Mouse (Mus musculus) liver, embryonic 14 days (tissue): ENCODE measurements around the gene Krt39. TPM values are rescaled to one million over a fixed set of nuclear protein-coding genes. Genes with fewer than 3 reads are reported as not detected.

ENCODE experiments used
- polyA plus RNA-seq: library from polyadenylated mRNA; depleted of rRNA; stranded (reverse); fragments of >200 nt; gene quantifications from 2 replicates; pipeline ENCODE4 v1.2.3, GENCODE M21; 2012; rRNA removed

Gene Krt39
- polyA plus RNA-seq: not detected in 2 replicates

DNA sequence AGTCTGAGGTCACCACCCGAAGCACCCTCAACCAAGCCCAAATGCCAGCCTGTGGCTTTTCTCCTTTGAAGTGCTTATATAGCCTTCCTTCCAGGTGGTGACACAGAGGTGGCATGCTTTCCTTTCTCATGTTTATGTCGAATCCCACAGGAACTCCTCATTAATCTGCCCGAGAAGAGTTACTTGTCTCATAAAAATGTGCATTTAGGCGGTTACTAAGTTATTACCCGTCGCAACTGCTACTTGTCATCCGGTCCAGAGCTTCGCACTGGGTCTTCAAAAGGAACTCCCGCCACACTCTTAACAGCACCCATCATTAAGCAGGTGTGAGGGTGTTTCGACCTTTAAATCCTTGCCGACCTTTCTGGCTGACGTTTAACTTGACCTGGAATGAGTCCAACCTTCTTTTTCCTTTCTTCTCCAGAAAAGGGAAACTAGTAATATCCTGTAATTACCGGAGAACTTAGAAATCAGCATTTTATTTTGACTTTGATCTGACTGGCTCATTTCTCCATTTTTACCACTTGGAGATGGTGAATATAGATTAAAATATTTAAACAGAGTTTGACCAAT is at the start of gene Krt39:
Gene Krt39 (minus strand): TSS at position 51 of the 573 bp plus-strand sequence.

DNA sequence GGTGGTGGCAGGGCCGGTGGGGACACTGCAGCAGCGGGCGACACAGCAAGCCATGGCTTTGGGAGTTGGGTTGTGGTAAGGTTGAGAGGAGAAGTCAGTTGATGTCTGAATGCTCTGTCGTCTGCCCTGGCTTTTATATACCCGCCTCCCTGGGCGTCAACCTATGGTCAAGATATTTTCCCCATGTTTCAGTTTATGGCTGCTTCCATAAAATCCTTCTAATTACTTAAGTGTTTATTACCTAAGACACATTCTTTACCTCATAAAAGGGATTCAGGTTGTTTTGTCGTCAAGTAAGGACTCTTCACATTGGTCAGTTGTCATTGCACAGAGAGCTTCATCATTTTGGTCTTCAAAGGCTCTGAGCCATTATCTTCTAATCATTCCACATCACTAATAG is 45.4 kb upstream of the Krt39 start, which contains the start of gene Krtap3-1:
Gene Krtap3-1 (minus strand): TSS at position 101 of the 400 bp plus-strand sequence.

DNA sequence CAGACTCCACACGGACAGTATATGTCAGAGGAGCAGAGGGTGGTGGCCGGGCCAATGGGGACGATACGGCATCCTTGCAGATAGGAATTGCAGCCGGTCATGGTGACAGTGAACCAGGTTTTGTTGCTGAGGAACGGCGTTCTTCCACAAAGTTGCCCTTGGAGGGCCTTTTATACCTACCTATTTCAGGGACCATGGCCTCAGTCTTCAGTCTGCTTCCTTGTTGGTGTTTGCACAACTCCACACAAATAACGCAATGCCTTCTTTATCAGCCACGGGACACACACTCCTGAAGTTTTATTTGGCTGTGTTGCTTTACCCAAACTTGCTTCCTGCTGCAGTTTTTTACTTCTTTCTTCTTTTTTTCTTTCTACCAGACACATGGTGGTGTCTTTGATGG is 38.2 kb upstream of the Krt39 start, which contains the start of gene Gm11939:
Gene Gm11939 (minus strand): TSS at position 101 of the 400 bp plus-strand sequence.

DNA sequence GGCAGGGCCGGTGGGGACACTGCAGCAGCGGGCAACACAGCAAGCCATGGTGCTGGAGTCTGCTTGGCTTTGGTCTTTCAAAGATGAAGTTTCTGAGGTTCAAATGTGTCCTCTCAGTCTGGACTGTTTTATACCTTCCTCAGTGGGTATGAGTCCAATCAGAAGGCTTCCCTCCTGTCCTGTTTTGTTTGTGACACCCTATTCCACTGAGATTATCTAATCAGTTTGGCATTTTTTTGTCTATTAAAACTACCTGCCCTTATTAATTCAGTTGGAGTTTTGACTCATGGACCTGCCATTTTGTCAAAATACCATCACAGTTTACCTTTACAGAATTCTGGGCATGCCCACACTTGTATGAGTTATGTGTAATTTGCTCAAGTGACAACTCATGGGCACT is 35.6 kb upstream of the Krt39 start, which contains the start of gene Krtap3-2:
Gene Krtap3-2 (minus strand): TSS at position 101 of the 400 bp plus-strand sequence.

DNA sequence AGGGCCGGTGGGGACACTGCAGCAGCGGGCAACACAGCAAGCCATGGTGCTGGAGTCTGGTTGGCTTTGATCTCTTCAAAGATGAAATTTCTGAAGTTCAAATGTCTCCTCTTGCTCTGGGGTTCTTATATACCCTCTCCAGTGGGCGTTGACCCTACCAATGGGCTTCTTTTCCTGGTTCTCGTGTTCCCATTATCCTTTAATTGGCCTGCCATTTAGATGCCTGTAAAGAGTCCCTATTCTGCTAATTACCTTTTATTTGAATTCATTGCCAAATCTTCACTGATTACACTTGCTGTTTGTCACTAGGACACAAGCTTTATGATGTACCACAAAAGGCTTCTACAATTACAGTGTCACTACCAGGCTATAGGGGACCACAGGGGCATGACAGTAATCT is 29.6 kb upstream of the Krt39 start, which contains the start of gene Krtap3-3:
Gene Krtap3-3 (minus strand): TSS at position 101 of the 400 bp plus-strand sequence.

DNA sequence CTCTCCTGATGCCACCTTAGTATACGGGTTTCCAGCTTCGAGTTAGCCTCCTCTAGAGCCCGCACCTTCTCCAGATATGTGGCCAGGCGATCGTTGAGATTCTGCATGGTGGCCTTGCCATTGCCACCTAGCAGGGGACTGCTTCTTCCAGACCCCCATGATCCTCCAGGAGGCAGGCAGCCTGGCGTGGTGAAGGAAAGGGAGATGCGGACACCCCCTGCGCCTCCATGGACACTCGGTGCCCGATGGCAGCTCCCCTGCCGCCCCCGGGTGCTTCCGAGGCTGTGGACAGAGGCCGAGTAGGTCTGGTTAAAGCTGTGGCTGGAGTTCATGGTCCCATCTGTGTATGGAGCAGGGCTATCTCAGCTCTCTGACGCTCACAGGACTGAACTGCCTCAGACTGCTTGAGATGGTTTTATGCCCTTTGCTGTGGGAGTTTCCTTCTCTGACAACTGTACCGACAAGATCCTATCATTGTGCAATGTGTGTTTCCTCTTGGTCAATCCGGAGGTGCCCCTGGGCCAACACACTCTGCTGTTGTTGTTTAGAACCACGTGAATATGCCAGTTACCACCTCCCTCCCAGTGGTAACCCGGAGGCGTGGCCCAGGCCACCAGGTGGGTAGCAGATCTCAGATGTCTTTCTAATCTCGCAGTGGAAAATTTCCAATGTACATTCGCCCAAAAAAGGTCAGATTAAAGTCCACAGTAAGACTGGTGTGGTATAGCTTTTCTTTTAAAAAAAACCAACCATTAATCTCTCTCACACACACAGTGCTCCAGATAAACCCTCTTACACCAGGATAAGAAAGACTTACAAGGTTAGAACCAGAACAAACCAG is 28.2 kb downstream of the Krt39 start, which contains the start of gene Krt23:
Gene Krt23 (minus strand): TSS at position 405 of the 841 bp plus-strand sequence.

Other genes with a start within 250 kb of the Krt39 start
- not detected in 2 replicates for gene Krt24, start 236.1 kb downstream of the Krt39 start, polyA plus RNA-seq
- gene Krt25, start 198.4 kb downstream of the Krt39 start, polyA plus RNA-seq: 0.01 TPM in 1 of 2 replicates, not detected in the other
- gene Krt26, start 183.4 kb downstream of the Krt39 start, polyA plus RNA-seq: not detected in 2 replicates
- gene Krt27, start 170.2 kb downstream of the Krt39 start, polyA plus RNA-seq: not detected in 2 replicates
- 0.06 TPM in 1 of 2 replicates, not detected in the other for gene Krt28, start 146.4 kb downstream of the Krt39 start, polyA plus RNA-seq
- 1.2 and 1.3 TPM in 2 replicates for gene Krt10, start 132.0 kb downstream of the Krt39 start, polyA plus RNA-seq
- gene Krt12, start 99.1 kb downstream of the Krt39 start, polyA plus RNA-seq: 0.03 and 0.05 TPM in 2 replicates
- gene Krt20, start 83.2 kb downstream of the Krt39 start, polyA plus RNA-seq: 16.0 and 17.2 TPM in 2 replicates
- 0.40 and 0.45 TPM in 2 replicates for gene Krt23, start 28.2 kb downstream of the Krt39 start, polyA plus RNA-seq
- not detected in 2 replicates for gene Krt40, start 21.8 kb upstream of the Krt39 start, polyA plus RNA-seq
- not detected in 2 replicates for gene Krtap3-3, start 29.5 kb upstream of the Krt39 start, polyA plus RNA-seq
- gene Krtap3-2, start 35.5 kb upstream of the Krt39 start, polyA plus RNA-seq: not detected in 2 replicates
- not detected in 2 replicates for gene Gm11939, start 38.1 kb upstream of the Krt39 start, polyA plus RNA-seq
- gene Krtap3-1, start 45.3 kb upstream of the Krt39 start, polyA plus RNA-seq: not detected in 2 replicates
- gene Krtap1-5, start 59.7 kb upstream of the Krt39 start, polyA plus RNA-seq: not detected in 2 replicates
- not detected in 2 replicates for gene Krtap1-4, start 62.3 kb upstream of the Krt39 start, polyA plus RNA-seq
- gene Krtap1-3, start 70.0 kb upstream of the Krt39 start, polyA plus RNA-seq: not detected in 2 replicates
- gene Krtap9-3, start 76.8 kb upstream of the Krt39 start, polyA plus RNA-seq: not detected in 2 replicates
- gene Gm11938, start 82.0 kb upstream of the Krt39 start, polyA plus RNA-seq: not detected in 2 replicates
- not detected in 2 replicates for gene Gm11937, start 88.9 kb upstream of the Krt39 start, polyA plus RNA-seq
- gene Krtap2-4, start 93.5 kb upstream of the Krt39 start, polyA plus RNA-seq: not detected in 2 replicates
- not detected in 2 replicates for gene Gm11562, start 99.1 kb upstream of the Krt39 start, polyA plus RNA-seq
- gene Krtap4-1, start 106.9 kb upstream of the Krt39 start, polyA plus RNA-seq: not detected in 2 replicates
- gene Krtap4-2, start 113.7 kb upstream of the Krt39 start, polyA plus RNA-seq: not detected in 2 replicates
- not detected in 2 replicates for gene Krtap4-7, start 122.8 kb upstream of the Krt39 start, polyA plus RNA-seq
- gene Gm11555, start 128.9 kb upstream of the Krt39 start, polyA plus RNA-seq: not detected in 2 replicates
- gene Gm11563, start 137.6 kb upstream of the Krt39 start, polyA plus RNA-seq: not detected in 2 replicates
- gene Krtap4-6, start 144.6 kb upstream of the Krt39 start, polyA plus RNA-seq: not detected in 2 replicates
- gene Gm14190, start 169.4 kb upstream of the Krt39 start, polyA plus RNA-seq: not detected in 2 replicates
- gene Gm14180, start 213.0 kb upstream of the Krt39 start, polyA plus RNA-seq: not detected in 2 replicates